Mouse (Mus musculus): ENCODE data around the gene Nodal.

DNA sequence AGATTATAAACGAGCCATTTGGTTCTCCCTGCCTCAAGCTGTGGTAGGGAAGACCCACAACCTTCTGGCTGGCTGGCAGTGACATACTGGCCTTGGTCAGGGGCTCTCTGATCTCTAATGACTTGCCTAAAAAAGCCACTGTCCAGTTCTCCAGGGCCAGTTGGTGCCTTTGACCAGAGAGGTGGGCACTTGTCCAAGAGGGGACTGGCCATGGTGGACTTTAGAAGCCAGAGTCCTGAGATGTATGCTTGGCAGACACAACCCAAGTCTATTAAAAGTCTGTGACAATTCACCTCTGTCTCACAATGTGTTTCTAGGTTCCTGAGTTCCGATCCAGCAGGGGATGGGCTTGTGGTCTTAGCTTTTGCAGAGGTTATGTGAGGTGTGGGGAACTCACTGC is 7.3 kb downstream of the Nodal start:
- TF ChIP-seq CTCF (IDR thresholded peaks at IDR 0.05; ENCODE audit: control insufficient read depth, insufficient read depth, low read length) (no peak), POLR2A (IDR thresholded peaks at IDR 0.05; ENCODE audit: borderline replicate concordance, control insufficient read depth, low read depth, low read length) (no peak)
